Mouse (Mus musculus): ENCODE measurements around the gene Nanog. TPM values are rescaled to one million over a fixed set of nuclear protein-coding genes. Genes with fewer than 3 reads are reported as not detected.
"Not testable (repeated sequence)": the region's sequence is repeated elsewhere in the genome, so short reads cannot be mapped to it uniquely, and the experiment has no call there.

The Nanog gene
- polyA plus RNA-seq, 1 experiment from 2014 or later, result 0.22 TPM

GRCm38 (mm10) chr6:122670841-122671240 lies 36.4 kb upstream of the Nanog start:
- H3K4me2 ChIP-seq, result no peak overlapping the region
- H3K4me1 ChIP-seq, result peaks cover 8% of the 10 kb centered on the region; the same call in 1 of the 2 replicates
- no peaks in the 10 kb centered on the region for H3K36me3 ChIP-seq (replicated peaks)
- no peak for ATAC-seq (ENCODE audit: low FRiP score)
- 0 out of 2 replicates have a peak, but pooled peaks cover 6% of the 10 kb centered on the region for H3K27me3 ChIP-seq
- no peaks in the 10 kb centered on the region for H3K9me3 ChIP-seq
- no peak overlapping the region for H3K9ac ChIP-seq
- H3K27ac ChIP-seq, result no peak overlapping the region
- WGBS, result 92% methylated on average over 4 of the region's 4 CpGs
- no peak overlapping the region for H3K4me3 ChIP-seq (replicated peaks)

GRCm38 (mm10) chr6:122672746-122673145 lies 34.5 kb upstream of the Nanog start:
- no peak overlapping the region for H3K27ac ChIP-seq
- H3K27me3 ChIP-seq, result 0 out of 2 replicates have a peak, but pooled peaks cover 5% of the 10 kb centered on the region
- no peak overlapping the region for H3K9ac ChIP-seq
- H3K9me3 ChIP-seq, result no peaks in the 10 kb centered on the region
- no peak overlapping the region for H3K4me3 ChIP-seq (replicated peaks)
- H3K36me3 ChIP-seq (replicated peaks), result no peaks in the 10 kb centered on the region
- no peak overlapping the region for H3K4me2 ChIP-seq
- 65% methylated on average over 8 of the region's 8 CpGs for whole genome bisulfite sequencing
- no peak for ATAC-seq (ENCODE audit: low FRiP score)
- H3K4me1 ChIP-seq, result peaks cover 8% of the 10 kb centered on the region; the same call in 1 of the 2 replicates

- H3K9ac ChIP-seq, result no peak overlapping the region
- WGBS, result 87% methylated on average over 3 of the region's 3 CpGs
- H3K36me3 ChIP-seq (replicated peaks), result no peaks in the 10 kb centered on the region
- no peak overlapping the region for H3K4me3 ChIP-seq (replicated peaks)
- no peak overlapping the region for H3K27ac ChIP-seq
- H3K4me1 ChIP-seq, result no peaks in the 10 kb centered on the region
- H3K27me3 ChIP-seq, result no peaks in the 10 kb centered on the region
- H3K4me2 ChIP-seq, result no peak overlapping the region
- no peaks in the 10 kb centered on the region for H3K9me3 ChIP-seq
- ATAC-seq (ENCODE audit: low FRiP score), result no peak
Observed at GRCm38 (mm10) chr6:122682646-122683045, 24.6 kb upstream of the Nanog start.

- H3K27ac ChIP-seq, result no peak overlapping the region
- no peak overlapping the region for H3K4me2 ChIP-seq
- 90% methylated on average over 13 of the region's 13 CpGs for WGBS
- H3K9ac ChIP-seq, result no peak overlapping the region
- H3K4me3 ChIP-seq (replicated peaks), result no peak overlapping the region
- no peak for ATAC-seq (ENCODE audit: low FRiP score)
- no peaks in the 10 kb centered on the region for H3K4me1 ChIP-seq
- no peaks in the 10 kb centered on the region for H3K9me3 ChIP-seq
- no peaks in the 10 kb centered on the region for H3K27me3 ChIP-seq
- no peaks in the 10 kb centered on the region for H3K36me3 ChIP-seq (replicated peaks)
Observed at GRCm38 (mm10) chr6:122686709-122687108, 20.6 kb upstream of the Nanog start.

GRCm38 (mm10) chr6:122689411-122690055 lies 17.8 kb upstream of the Nanog start:
- Histone ChIP-seq H3K4me2 (no peak overlapping the region), H3K27ac (no peak overlapping the region), H3K36me3 (replicated peaks) (no peaks in the 10 kb centered on the region), H3K9ac (no peak overlapping the region), H3K27me3 (no peaks in the 10 kb centered on the region), H3K4me1 (no peaks in the 10 kb centered on the region), H3K9me3 (no peaks in the 10 kb centered on the region), H3K4me3 (replicated peaks) (no peak overlapping the region)
- ATAC-seq (ENCODE audit: low FRiP score), result no peak
- 87% methylated on average over 6 of the region's 6 CpGs for whole genome bisulfite sequencing

GRCm38 (mm10) chr6:122690082-122690481 lies 17.2 kb upstream of the Nanog start:
- H3K9ac ChIP-seq, result no peak overlapping the region
- no peaks in the 10 kb centered on the region for H3K27me3 ChIP-seq
- H3K4me3 ChIP-seq (replicated peaks), result no peak overlapping the region
- 87% methylated on average over 5 of the region's 5 CpGs for WGBS
- ATAC-seq (ENCODE audit: low FRiP score), result no peak
- no peaks in the 10 kb centered on the region for H3K4me1 ChIP-seq
- H3K27ac ChIP-seq, result no peak overlapping the region
- no peaks in the 10 kb centered on the region for H3K9me3 ChIP-seq
- H3K4me2 ChIP-seq, result no peak overlapping the region
- H3K36me3 ChIP-seq (replicated peaks), result no peaks in the 10 kb centered on the region

- Histone ChIP-seq H3K27me3 (no peaks in the 10 kb centered on the region), H3K9ac (no peak overlapping the region), H3K36me3 (replicated peaks) (no peaks in the 10 kb centered on the region), H3K27ac (no peak overlapping the region), H3K4me3 (replicated peaks) (no peak overlapping the region), H3K4me2 (no peak overlapping the region), H3K9me3 (no peaks in the 10 kb centered on the region), H3K4me1 (no peaks in the 10 kb centered on the region)
- no peak for ATAC-seq (ENCODE audit: low FRiP score)
- WGBS, result 91% methylated on average over 3 of the region's 3 CpGs
Observed at GRCm38 (mm10) chr6:122695398-122695797, 11.9 kb upstream of the Nanog start.

GRCm38 (mm10) chr6:122699628-122700027 lies 7.7 kb upstream of the Nanog start:
- not testable (repeated sequence) for ATAC-seq (ENCODE audit: low FRiP score); H3K36me3 ChIP-seq (replicated peaks); H3K27ac ChIP-seq; H3K4me3 ChIP-seq (replicated peaks); H3K9ac ChIP-seq; H3K9me3 ChIP-seq; H3K4me2 ChIP-seq; H3K27me3 ChIP-seq
- 88% methylated on average over 2 of the region's 2 CpGs for WGBS
- peaks cover 13% of the 10 kb centered on the region for H3K4me1 ChIP-seq

- WGBS, result 85% methylated on average over 5 of the region's 5 CpGs
- H3K36me3 ChIP-seq (replicated peaks), result no peaks in the 10 kb centered on the region
- H3K9me3 ChIP-seq, result no peaks in the 10 kb centered on the region
- no peak overlapping the region for H3K4me2 ChIP-seq
- H3K27ac ChIP-seq, result no peak overlapping the region
- peaks cover 13% of the 10 kb centered on the region for H3K4me1 ChIP-seq
- H3K4me3 ChIP-seq (replicated peaks), result no peak overlapping the region
- peaks cover 7% of the 10 kb centered on the region for H3K27me3 ChIP-seq
- H3K9ac ChIP-seq, result no peak overlapping the region
- ATAC-seq (ENCODE audit: low FRiP score), result no peak
Observed at GRCm38 (mm10) chr6:122701816-122702215, 5.5 kb upstream of the Nanog start.

GRCm38 (mm10) chr6:122702480-122703124 lies 4.7 kb upstream of the Nanog start:
- WGBS, result 3% methylated on average over 20 of the region's 20 CpGs
- Histone ChIP-seq H3K36me3 (replicated peaks) (no peaks in the 10 kb centered on the region), H3K4me3 (replicated peaks) (peak overlapping the region; percentile 19)

GRCm38 (mm10) chr6:122703251-122703650 lies 4.0 kb upstream of the Nanog start:
- peak overlapping the region; percentile 42; the same call in 1 of the 2 replicates for H3K4me2 ChIP-seq
- no peak overlapping the region for H3K4me3 ChIP-seq (replicated peaks)
- no peaks in the 10 kb centered on the region for H3K36me3 ChIP-seq (replicated peaks)
- H3K9me3 ChIP-seq, result no peaks in the 10 kb centered on the region
- ATAC-seq (ENCODE audit: low FRiP score), result no peak
- H3K27ac ChIP-seq, result no peak overlapping the region
- H3K4me1 ChIP-seq, result peaks cover 13% of the 10 kb centered on the region
- H3K27me3 ChIP-seq, result peaks cover 17% of the 10 kb centered on the region
- WGBS, result 9% methylated on average over 6 of the region's 6 CpGs
- peak overlapping the region; percentile 25; the same call in 1 of the 2 replicates for H3K9ac ChIP-seq

More at GRCm38 (mm10) chr6:122702480-122703124, 4.7 kb upstream of the Nanog start:
- Histone ChIP-seq H3K27ac (peak overlapping the region; percentile 73), H3K4me2 (peak overlapping the region; percentile 42), H3K9me3 (no peaks in the 10 kb centered on the region), H3K9ac (peak overlapping the region; percentile 25; the same call in 1 of the 2 replicates), H3K4me1 (peaks cover 13% of the 10 kb centered on the region), H3K27me3 (peaks cover 14% of the 10 kb centered on the region)
- peak; percentile 85 for ATAC-seq (ENCODE audit: low FRiP score)

- ATAC-seq (ENCODE audit: low FRiP score), result no peak
- no peak overlapping the region for H3K27ac ChIP-seq
- peaks cover 13% of the 10 kb centered on the region for H3K4me1 ChIP-seq
- H3K27me3 ChIP-seq, result peaks cover 17% of the 10 kb centered on the region
- H3K9ac ChIP-seq, result no peak overlapping the region
- H3K9me3 ChIP-seq, result no peaks in the 10 kb centered on the region
- no peak overlapping the region for H3K4me3 ChIP-seq (replicated peaks)
- H3K4me2 ChIP-seq, result no peak overlapping the region
- H3K36me3 ChIP-seq (replicated peaks), result no peaks in the 10 kb centered on the region
- WGBS, result 13% methylated on average over 1 of the region's 1 CpGs
Observed at GRCm38 (mm10) chr6:122703706-122704105, 3.6 kb upstream of the Nanog start.

All from forebrain, embryonic 12.5 days (tissue).